In the genomic region with DNA sequence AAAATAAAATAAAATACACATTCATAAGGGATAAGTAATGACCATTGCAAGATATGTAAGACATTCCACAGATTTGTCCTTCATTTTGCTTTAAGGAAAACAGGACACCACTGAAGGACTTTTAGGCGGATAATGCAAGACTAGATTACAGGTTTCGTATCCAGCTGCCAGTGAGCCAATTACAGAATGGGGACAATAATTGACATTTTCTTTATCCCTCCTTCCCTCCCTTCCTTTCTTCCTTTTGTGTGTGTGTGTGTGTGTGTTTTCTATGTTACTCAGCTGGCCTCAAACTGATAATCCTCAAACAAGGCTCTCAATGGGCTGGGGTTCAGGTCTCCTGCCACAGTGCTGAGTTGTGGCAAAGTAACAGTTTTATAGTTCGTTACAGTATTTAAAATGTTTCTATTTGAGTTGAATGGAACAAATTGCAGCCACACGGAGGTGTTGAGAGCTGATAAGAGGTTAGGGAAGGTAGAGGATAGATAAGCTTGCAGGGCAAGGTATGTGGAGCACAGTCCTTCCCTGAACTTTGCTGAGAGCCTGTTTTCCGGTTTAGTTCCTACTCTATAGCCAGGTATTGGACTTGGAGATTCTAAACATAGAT, we compare ENCODE assay signal across 9 mouse cellular contexts. TPM values are rescaled to one million over a fixed set of nuclear protein-coding genes. Genes with fewer than 3 reads are reported as not detected.
DNase-seq lines count a peak whose midpoint lies in the region; ATAC-seq lines count a peak whose summit lies in the region.
"Had no signal": no experiment of that assay in that cellular context is flagged by ENCODE, and none has a peak within 500 bp of the region (broad histone marks: within the 10 kb centered on the region; RNA-seq: fewer than 3 reads in every experiment).

No protein-coding gene starts in this region.

- 33% methylated on average over 5 of the region's 5 CpGs for WGBS in heart, embryonic 12.5 days
- 83% methylated on average over 5 of the region's 5 CpGs for WGBS in midbrain, embryonic 12.5 days

- DNase-seq in heart, postnatal 10 days, result no peak
- peak; percentile 40 for DNase-seq in c-Kit-positive CD71-positive TER-119-positive erythroid progenitor cells, embryonic 14.5 days (ENCODE audit: low spot score)
- peak; percentile 16 for DNase-seq in induced T-regulatory cell, adult 2 months (ENCODE audit: low read depth)
- no peak for DNase-seq in urinary bladder, adult 18-20 months (ENCODE audit: low spot score in 2 of 2)
- DNase-seq in adrenal gland, postnatal 36 days, result no peak
- DNase-seq: gastrocnemius, postnatal 14 days had no signal

- peaks cover 12% of the 10 kb centered on the region for H3K4me1 ChIP-seq in heart, embryonic 12.5 days (replicated peaks)
- peaks cover 23% of the 10 kb centered on the region for H3K4me1 ChIP-seq in midbrain, embryonic 12.5 days

- H3K9me3 ChIP-seq in heart, embryonic 12.5 days (replicated peaks), result no peaks in the 10 kb centered on the region
- H3K9me3 ChIP-seq in midbrain, embryonic 12.5 days, result no peaks in the 10 kb centered on the region

- peaks cover 18% of the 10 kb centered on the region for H3K36me3 ChIP-seq in heart, embryonic 12.5 days
- peaks cover 11% of the 10 kb centered on the region for H3K36me3 ChIP-seq in midbrain, embryonic 12.5 days

- no peak overlapping the region for H3K27ac ChIP-seq in heart, embryonic 12.5 days (ENCODE audit: poor library complexity, severe bottlenecking)
- H3K27ac ChIP-seq in midbrain, embryonic 12.5 days (replicated peaks), result no peak overlapping the region

- no peak for ATAC-seq in heart, embryonic 12.5 days (ENCODE audit: insufficient number of reproducible peaks, low FRiP score)
- no peak for ATAC-seq in midbrain, embryonic 12.5 days (ENCODE audit: low FRiP score, low read depth)
- ATAC-seq in activated CD4-positive, CD25-positive, alpha-beta regulatory T cell, adult 4 months, result no peak

- H3K9ac ChIP-seq in heart, embryonic 12.5 days, result peak overlapping the region; percentile 18; the same call in 1 of the 2 replicates
- 0 out of 2 replicates have a peak overlapping the region, but pooled peaks have one; percentile 11 for H3K9ac ChIP-seq in midbrain, embryonic 12.5 days (replicated peaks)

- intact Hi-C loops in heart, postnatal 10 days (cut with DNase I), result loop anchor here (5.0 kb wide), 3 partner anchors 131 to 706 kb away; partner anchors contain the start of gene Sec61g

- H3K4me3 ChIP-seq in heart, embryonic 12.5 days, result peak overlapping the region; percentile 81
- H3K4me3 ChIP-seq in midbrain, embryonic 12.5 days, result no peak overlapping the region; the same call in 1 of the 2 replicates

- H3K27me3 ChIP-seq in heart, embryonic 12.5 days (replicated peaks), result no peaks in the 10 kb centered on the region
- no peaks in the 10 kb centered on the region for H3K27me3 ChIP-seq in midbrain, embryonic 12.5 days

- H3K4me2 ChIP-seq in heart, embryonic 12.5 days, result peak overlapping the region; percentile 74
- H3K4me2 ChIP-seq in midbrain, embryonic 12.5 days (replicated peaks), result peak overlapping the region; percentile 74

RNA-seq across cellular contexts. Expression of gene Pno1, which starts 1.6 kb away (rescaled TPM):
- polyA plus RNA-seq in heart, embryonic 12.5 days (2016; fragmentation: Nextera tagmentation; extraction: Ambion mirVana), result 67.8 and 74.9 TPM in 2 replicates
- 10 to 100 TPM; 32.1 to 32.3 TPM for total RNA-seq in heart, postnatal 10 days (2021)
- 66.5 and 74.9 TPM in 2 replicates for polyA plus RNA-seq in midbrain, embryonic 12.5 days (2016; fragmentation: Nextera tagmentation; extraction: Ambion mirVana)
- 10 to 100 TPM; 51.4 to 58.3 TPM for total RNA-seq in adrenal gland, postnatal 36 days (2021)
- polyA plus RNA-seq in activated CD4-positive, CD25-positive, alpha-beta regulatory T cell, adult 4 months (2017; shearing (Covaris generic)), result 10 to 100 TPM; 36.6 to 43.5 TPM

RNA-seq across cellular contexts. Expression of gene Wdr92, which starts 31.1 kb away (rescaled TPM):
- polyA plus RNA-seq in heart, embryonic 12.5 days (2016; fragmentation: Nextera tagmentation; extraction: Ambion mirVana), result 21.9 and 22.4 TPM in 2 replicates
- total RNA-seq in heart, postnatal 10 days (2021), result 10 to 100 TPM in 1 of 2 experiments, 1 to 10 TPM in 1; 7.8 to 11.5 TPM
- 25.2 and 25.6 TPM in 2 replicates for polyA plus RNA-seq in midbrain, embryonic 12.5 days (2016; fragmentation: Nextera tagmentation; extraction: Ambion mirVana)
- 10 to 100 TPM; 16.8 to 17.8 TPM for total RNA-seq in adrenal gland, postnatal 36 days (2021)
- polyA plus RNA-seq in activated CD4-positive, CD25-positive, alpha-beta regulatory T cell, adult 4 months (2017; shearing (Covaris generic)), result 10 to 100 TPM; 21.5 to 24.0 TPM

RNA-seq across cellular contexts. Expression of gene C1d, which starts 44.4 kb away (rescaled TPM):
- 81.1 and 81.5 TPM in 2 replicates for polyA plus RNA-seq in heart, embryonic 12.5 days (2016; fragmentation: Nextera tagmentation; extraction: Ambion mirVana)
- 10 to 100 TPM; 36.3 to 39.2 TPM for total RNA-seq in heart, postnatal 10 days (2021)
- 105 and 110 TPM in 2 replicates for polyA plus RNA-seq in midbrain, embryonic 12.5 days (2016; fragmentation: Nextera tagmentation; extraction: Ambion mirVana)
- 10 to 100 TPM; 48.0 to 63.3 TPM for total RNA-seq in adrenal gland, postnatal 36 days (2021)
- polyA plus RNA-seq in activated CD4-positive, CD25-positive, alpha-beta regulatory T cell, adult 4 months (2017; shearing (Covaris generic)), result 100 to 1,000 TPM in 1 of 2 experiments, 10 to 100 TPM in 1; 75.8 to 109 TPM

RNA-seq across cellular contexts. Expression of gene Ppp3r1, which starts 53.9 kb away (rescaled TPM):
- 85.1 and 87.1 TPM in 2 replicates for polyA plus RNA-seq in heart, embryonic 12.5 days (2016; fragmentation: Nextera tagmentation; extraction: Ambion mirVana)
- total RNA-seq in heart, postnatal 10 days (2021), result 10 to 100 TPM; 77.6 to 80.8 TPM
- polyA plus RNA-seq in midbrain, embryonic 12.5 days (2016; fragmentation: Nextera tagmentation; extraction: Ambion mirVana), result 113 and 117 TPM in 2 replicates
- 100 to 1,000 TPM in 1 of 2 experiments, 10 to 100 TPM in 1; 92.5 to 111 TPM for total RNA-seq in adrenal gland, postnatal 36 days (2021)
- polyA plus RNA-seq in activated CD4-positive, CD25-positive, alpha-beta regulatory T cell, adult 4 months (2017; shearing (Covaris generic)), result 10 to 100 TPM; 23.5 TPM

Comparison
In these comparisons a context has a peak if more than half of its experiments do, and no peak if none do; other contexts are left out.
1. DNase-seq: peak in c-Kit-positive CD71-positive TER-119-positive erythroid progenitor cells, embryonic 14.5 days (single experiment) and induced T-regulatory cell, adult 2 months (single experiment); none in heart, postnatal 10 days (0 of 2), urinary bladder, adult 18-20 months (0 of 2) and adrenal gland, postnatal 36 days (0 of 2).